Comparison of ENCODE assay signal across 16 mouse cellular contexts in genomic region chr11:54066400-54066799, GRCm38 (mm10). TPM values are rescaled to one million over a fixed set of nuclear protein-coding genes. Genes with fewer than 3 reads are reported as not detected.
A peak's percentile ranks its signal among the peaks of the same experiment; 100 is the strongest.
DNase-seq lines count a peak whose midpoint lies in the region; ATAC-seq and TF ChIP-seq lines count a peak whose summit lies in the region.
"Had no signal": no experiment of that assay in that cellular context is flagged by ENCODE, and none has a peak within 500 bp of the region (broad histone marks: within the 10 kb centered on the region; RNA-seq: fewer than 3 reads in every experiment).

No protein-coding gene starts in this region.

- H3K4me1 ChIP-seq in intestine, embryonic 15.5 days (replicated peaks), result peaks cover 36% of the 10 kb centered on the region
- H3K4me1 ChIP-seq in neural tube, embryonic 13.5 days (replicated peaks), result peaks cover 49% of the 10 kb centered on the region
- no peaks in the 10 kb centered on the region; the same call in 1 of the 2 replicates for H3K4me1 ChIP-seq in lung, postnatal 0 days (ENCODE audit: insufficient read depth, low read depth, low read length)
- H3K4me1 ChIP-seq in liver, postnatal 0 days (ENCODE audit: insufficient read depth), result no peaks in the 10 kb centered on the region

- H3K4me3 ChIP-seq in gastrocnemius, adult 2 months, result peak overlapping the region; percentile 85
- H3K4me3 ChIP-seq in C2C12 (ENCODE audit: insufficient read depth, poor library complexity, severe bottlenecking), result no peak overlapping the region
- no peak overlapping the region for H3K4me3 ChIP-seq in intestine, embryonic 15.5 days (replicated peaks)
- H3K4me3 ChIP-seq in neural tube, embryonic 13.5 days, result no peak overlapping the region
- H3K4me3 ChIP-seq in lung, postnatal 0 days (ENCODE audit: low read depth, low read length), result no peak overlapping the region
- no peak overlapping the region for H3K4me3 ChIP-seq in liver, postnatal 0 days (ENCODE audit: low read depth, low read length)
- H3K4me3 ChIP-seq: liver, embryonic 15.5 days had no signal

- H3K27ac ChIP-seq in gastrocnemius, adult 2 months, result peak overlapping the region; percentile 90; the same call in 1 of the 2 replicates
- H3K27ac ChIP-seq in intestine, embryonic 15.5 days, result no peak overlapping the region
- no peak overlapping the region for H3K27ac ChIP-seq in neural tube, embryonic 13.5 days (replicated peaks)
- no peak overlapping the region for H3K27ac ChIP-seq in lung, postnatal 0 days (ENCODE audit: low read length)
- H3K27ac ChIP-seq in liver, postnatal 0 days (ENCODE audit: low read depth), result no peak overlapping the region
- H3K27ac ChIP-seq: liver, embryonic 15.5 days had no signal

- no peak overlapping the region for H3K9ac ChIP-seq in intestine, embryonic 15.5 days
- no peak overlapping the region for H3K9ac ChIP-seq in neural tube, embryonic 13.5 days
- no peak overlapping the region for H3K9ac ChIP-seq in lung, postnatal 0 days (replicated peaks; ENCODE audit: low read depth)
- no peak overlapping the region for H3K9ac ChIP-seq in liver, postnatal 0 days (replicated peaks)
- H3K9ac ChIP-seq: forebrain, postnatal 0 days; liver, embryonic 15.5 days had no signal

- intact Hi-C loops in gastrocnemius, adult 2 months (cut with DNase I), result no loop called here

- DNase-seq in gastrocnemius, adult 2 months, result no peak
- DNase-seq in gastrocnemius, postnatal 25 days, result no peak
- DNase-seq in lung, postnatal 0 days (ENCODE audit: low spot score), result no peak
- no peak for DNase-seq in liver, postnatal 0 days
- DNase-seq in embryo, embryonic 11 days, result no peak
- DNase-seq: adrenal gland, postnatal 14 days; cerebellum, adult 8-10 months; forebrain, postnatal 0 days; kidney, postnatal 25 days; lung, postnatal 36 days; right cerebral cortex, postnatal 14 days had no signal

- H3K36me3 ChIP-seq in C2C12 (ENCODE audit: control insufficient read depth, insufficient read depth), result peaks cover 2% of the 10 kb centered on the region
- H3K36me3 ChIP-seq in intestine, embryonic 15.5 days, result no peaks in the 10 kb centered on the region
- no peaks in the 10 kb centered on the region for H3K36me3 ChIP-seq in neural tube, embryonic 13.5 days
- H3K36me3 ChIP-seq in lung, postnatal 0 days (ENCODE audit: insufficient read depth, low read length), result no peaks in the 10 kb centered on the region
- no peaks in the 10 kb centered on the region for H3K36me3 ChIP-seq in liver, postnatal 0 days (replicated peaks; ENCODE audit: insufficient read depth, low read length)
- H3K36me3 ChIP-seq: liver, embryonic 15.5 days had no signal

- no peak for TF ChIP-seq EP300 in lung, postnatal 0 days (IDR thresholded peaks at IDR 0.05)
- no peak for TF ChIP-seq EP300 in liver, postnatal 0 days (IDR thresholded peaks at IDR 0.05; ENCODE audit: low read depth)

- peaks cover 3% of the 10 kb centered on the region for H3K79me3 ChIP-seq in C2C12 (ENCODE audit: low read depth)

- ATAC-seq in intestine, embryonic 15.5 days, result no peak
- no peak for ATAC-seq in neural tube, embryonic 13.5 days (ENCODE audit: low read depth)
- no peak for ATAC-seq in lung, postnatal 0 days
- ATAC-seq in liver, postnatal 0 days, result no peak
- ATAC-seq: forebrain, postnatal 0 days had no signal

- H3ac ChIP-seq in C2C12 (ENCODE audit: control insufficient read depth, insufficient read length, low read depth), result no peak overlapping the region

- peaks cover 38% of the 10 kb centered on the region for H3K79me2 ChIP-seq in C2C12 (ENCODE audit: control insufficient read depth, insufficient read depth)

- no peak for TF ChIP-seq CTCF in gastrocnemius, adult 2 months (IDR thresholded peaks at IDR 0.05)
- TF ChIP-seq CTCF in C2C12 (IDR thresholded peaks at IDR 0.05; ENCODE audit: control insufficient read depth, insufficient read depth, insufficient read length), result no peak
- TF ChIP-seq CTCF in lung, postnatal 0 days (IDR thresholded peaks at IDR 0.05), result no peak
- TF ChIP-seq CTCF in liver, postnatal 0 days (IDR thresholded peaks at IDR 0.05; ENCODE audit: low read depth), result no peak

- no peaks in the 10 kb centered on the region for H3K9me3 ChIP-seq in intestine, embryonic 15.5 days
- no peaks in the 10 kb centered on the region for H3K9me3 ChIP-seq in neural tube, embryonic 13.5 days
- no peaks in the 10 kb centered on the region for H3K9me3 ChIP-seq in lung, postnatal 0 days (ENCODE audit: low read length)
- no peaks in the 10 kb centered on the region for H3K9me3 ChIP-seq in liver, postnatal 0 days (ENCODE audit: low read length)
- H3K9me3 ChIP-seq: liver, embryonic 15.5 days had no signal

- 76% methylated on average over 5 of the region's 5 CpGs for WGBS in intestine, embryonic 15.5 days
- WGBS in neural tube, embryonic 13.5 days, result 87% methylated on average over 5 of the region's 5 CpGs
- WGBS in lung, postnatal 0 days, result 63% methylated on average over 5 of the region's 5 CpGs
- 52% methylated on average over 5 of the region's 5 CpGs for WGBS in liver, postnatal 0 days (ENCODE audit: insufficient replicate concordance)

- H3K4me2 ChIP-seq in intestine, embryonic 15.5 days (replicated peaks), result peak overlapping the region; percentile 95; the same call in 1 of the 2 replicates
- peak overlapping the region; percentile 93 for H3K4me2 ChIP-seq in neural tube, embryonic 13.5 days
- no peak overlapping the region for H3K4me2 ChIP-seq in lung, postnatal 0 days (replicated peaks; ENCODE audit: low read depth, low read length)
- H3K4me2 ChIP-seq in liver, postnatal 0 days (ENCODE audit: low read depth, low read length), result no peak overlapping the region
- H3K4me2 ChIP-seq: liver, embryonic 15.5 days had no signal

- H3K27me3 ChIP-seq in C2C12 (ENCODE audit: control insufficient read depth, insufficient read depth, insufficient read length), result no peaks in the 10 kb centered on the region
- no peaks in the 10 kb centered on the region for H3K27me3 ChIP-seq in intestine, embryonic 15.5 days (replicated peaks)
- H3K27me3 ChIP-seq in neural tube, embryonic 13.5 days, result peaks cover 25% of the 10 kb centered on the region
- H3K27me3 ChIP-seq in lung, postnatal 0 days (replicated peaks; ENCODE audit: insufficient read depth, low read length), result peaks cover 10% of the 10 kb centered on the region; the same call in 1 of the 2 replicates
- peaks cover 39% of the 10 kb centered on the region for H3K27me3 ChIP-seq in liver, postnatal 0 days (ENCODE audit: insufficient read depth, low read length)
- H3K27me3 ChIP-seq: CH12.LX had no signal

TF ChIP-seq in C2C12, 6 proteins besides CTCF, POLR2A, EP300 and RAD21:
- peak; percentile 71 for TF ChIP-seq MYOD1 (IDR thresholded peaks at IDR 0.05; ENCODE audit: control insufficient read depth, insufficient read length, low read depth)
- no peak for TF ChIP-seq CEBPB (IDR thresholded peaks at IDR 0.05; ENCODE audit: low read depth)

RNA-seq across cellular contexts. Expression of gene Pdlim4, which starts 2.4 kb away (rescaled TPM):
- 1 to 10 TPM; 4.7 to 7.9 TPM for total RNA-seq in gastrocnemius, adult 2 months (2021)
- 1 to 10 TPM; 8.6 to 10.0 TPM for total RNA-seq in gastrocnemius, postnatal 25 days (2021)
- polyA plus RNA-seq in C2C12 (2012; fragmentation: generic; extraction: Trizol), result 120 TPM
- polyA plus RNA-seq in intestine, embryonic 15.5 days (2015; fragmentation: Nextera tagmentation; extraction: Ambion mirVana), result 35.9 and 42.1 TPM in 2 replicates
- polyA plus RNA-seq in neural tube, embryonic 13.5 days (2015; fragmentation: Nextera tagmentation; extraction: Ambion mirVana), result 33.0 and 37.2 TPM in 2 replicates
- 7.3 and 8.6 TPM in 2 replicates for polyA plus RNA-seq in lung, postnatal 0 days (2015; fragmentation: Nextera tagmentation; extraction: Ambion mirVana)
- 4.0 TPM in 2 replicates for polyA plus RNA-seq in liver, postnatal 0 days (2015; fragmentation: Nextera tagmentation; extraction: Ambion mirVana)
- total RNA-seq: CH12.LX had no signal

RNA-seq across cellular contexts. Expression of gene P4ha2, which starts 33.5 kb away (rescaled TPM):
- 10 to 100 TPM; 27.2 to 46.2 TPM for total RNA-seq in gastrocnemius, adult 2 months (2021)
- 10 to 100 TPM; 25.6 to 32.3 TPM for total RNA-seq in gastrocnemius, postnatal 25 days (2021)
- polyA plus RNA-seq in C2C12 (2012; fragmentation: generic; extraction: Trizol), result 26.4 TPM
- polyA plus RNA-seq in intestine, embryonic 15.5 days (2015; fragmentation: Nextera tagmentation; extraction: Ambion mirVana), result 41.8 and 44.8 TPM in 2 replicates
- 12.6 and 16.1 TPM in 2 replicates for polyA plus RNA-seq in neural tube, embryonic 13.5 days (2015; fragmentation: Nextera tagmentation; extraction: Ambion mirVana)
- 21.4 and 26.5 TPM in 2 replicates for polyA plus RNA-seq in lung, postnatal 0 days (2015; fragmentation: Nextera tagmentation; extraction: Ambion mirVana)
- 2.4 and 2.7 TPM in 2 replicates for polyA plus RNA-seq in liver, postnatal 0 days (2015; fragmentation: Nextera tagmentation; extraction: Ambion mirVana)

RNA-seq across cellular contexts. Expression of gene Slc22a4, which starts 38.5 kb away (rescaled TPM):
- total RNA-seq in gastrocnemius, adult 2 months (2021), result 1 to 10 TPM; 1.9 to 2.6 TPM
- total RNA-seq in gastrocnemius, postnatal 25 days (2021), result 1 to 10 TPM; 1.6 to 6.9 TPM
- polyA plus RNA-seq in C2C12 (2012; fragmentation: generic; extraction: Trizol), result 4.0 TPM
- polyA plus RNA-seq in intestine, embryonic 15.5 days (2015; fragmentation: Nextera tagmentation; extraction: Ambion mirVana), result 0.72 and 1.4 TPM in 2 replicates
- 1.7 and 2.0 TPM in 2 replicates for polyA plus RNA-seq in neural tube, embryonic 13.5 days (2015; fragmentation: Nextera tagmentation; extraction: Ambion mirVana)
- polyA plus RNA-seq in lung, postnatal 0 days (2015; fragmentation: Nextera tagmentation; extraction: Ambion mirVana), result 0.70 and 1.1 TPM in 2 replicates
- polyA plus RNA-seq in liver, postnatal 0 days (2015; fragmentation: Nextera tagmentation; extraction: Ambion mirVana), result 12.9 and 13.4 TPM in 2 replicates
- total RNA-seq: CH12.LX had no signal

Comparison
In these comparisons a context has a peak if more than half of its experiments do, and no peak if none do; other contexts are left out.
1. H3K4me2 ChIP-seq: peak in intestine, embryonic 15.5 days (single experiment) and neural tube, embryonic 13.5 days (single experiment); none in lung, postnatal 0 days (single experiment) and liver, postnatal 0 days (single experiment).